Mouse (Mus musculus): Measurements from ENCODE around the gene Ptprc. TPM values are rescaled to one million over a fixed set of nuclear protein-coding genes. Genes with fewer than 3 reads are reported as not detected.

Ptprc gene
- polyA plus RNA-seq, 1 experiment from 2014 or later, result 3.3 TPM

DNA sequence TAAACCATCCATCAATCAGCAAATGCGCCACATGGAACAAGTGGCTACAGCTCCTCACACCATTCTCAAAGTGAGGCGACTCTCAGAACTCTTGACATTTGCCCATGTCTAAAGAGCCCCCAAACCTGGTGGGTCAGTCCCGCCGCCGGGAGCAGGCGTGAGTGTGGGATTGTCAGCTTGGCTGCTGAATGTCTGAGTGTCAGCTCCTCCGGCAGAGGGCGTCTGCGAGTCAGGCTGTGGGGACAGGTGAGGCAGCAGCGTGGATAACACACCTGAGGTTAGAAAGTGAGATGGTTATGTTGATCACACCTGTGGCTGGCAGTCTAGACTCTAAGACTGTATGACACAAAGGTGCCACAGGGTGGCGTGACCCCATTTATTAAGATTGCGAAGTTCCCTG, 55.6 kb downstream of the Ptprc start:
- Histone ChIP-seq H3K9ac (ENCODE audit: low read depth, low read length) (no peak overlapping the region), H3K4me3 (ENCODE audit: low read depth, low read length) (no peak overlapping the region), H3K27me3 (replicated peaks; ENCODE audit: control insufficient read depth, insufficient read depth, low read length) (no peaks in the 10 kb centered on the region), H3K4me1 (replicated peaks; ENCODE audit: control insufficient read depth, insufficient read depth, low read length) (no peaks in the 10 kb centered on the region), H3K4me2 (replicated peaks; ENCODE audit: low read depth) (no peak overlapping the region), H3K27ac (ENCODE audit: low read depth, low read length) (no peak overlapping the region), H3K9me3 (ENCODE audit: control insufficient read depth) (no peaks in the 10 kb centered on the region), H3K36me3 (ENCODE audit: control insufficient read depth, insufficient read depth) (no peaks in the 10 kb centered on the region)
- peak; percentile 32; the same call in 1 of the 2 replicates for TF ChIP-seq CTCF (IDR thresholded peaks at IDR 0.05; ENCODE audit: low read depth)
- no peak for ATAC-seq
- WGBS, result 51% methylated on average over 12 of the region's 12 CpGs

DNA sequence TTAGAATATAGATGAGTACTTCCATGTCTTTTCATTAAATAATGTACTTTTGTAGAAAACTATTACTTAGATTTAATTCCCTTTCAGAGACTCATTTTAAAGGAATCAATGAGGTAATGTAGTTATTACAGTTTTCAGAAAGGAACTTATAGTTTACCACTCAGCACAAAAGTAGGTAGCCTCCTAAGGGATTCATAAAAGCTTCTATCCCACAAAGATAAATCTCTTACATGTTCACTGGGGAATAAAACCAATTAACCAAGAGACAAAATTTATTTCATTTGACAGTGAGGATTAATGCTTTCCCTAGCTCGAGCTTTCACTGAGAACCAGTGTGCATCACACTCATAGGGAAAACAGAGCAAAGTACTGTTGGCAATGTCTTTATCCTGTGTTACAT, 82.3 kb downstream of the Ptprc start:
- Histone ChIP-seq H3K9ac (ENCODE audit: low read depth, low read length) (no peak overlapping the region), H3K4me2 (replicated peaks; ENCODE audit: low read depth) (no peak overlapping the region), H3K9me3 (ENCODE audit: control insufficient read depth) (no peaks in the 10 kb centered on the region), H3K36me3 (ENCODE audit: control insufficient read depth, insufficient read depth) (no peaks in the 10 kb centered on the region), H3K4me3 (ENCODE audit: low read depth, low read length) (no peak overlapping the region), H3K27me3 (replicated peaks; ENCODE audit: control insufficient read depth, insufficient read depth, low read length) (no peaks in the 10 kb centered on the region), H3K4me1 (replicated peaks; ENCODE audit: control insufficient read depth, insufficient read depth, low read length) (no peaks in the 10 kb centered on the region), H3K27ac (ENCODE audit: low read depth, low read length) (no peak overlapping the region)
- TF ChIP-seq CTCF (IDR thresholded peaks at IDR 0.05; ENCODE audit: low read depth), result no peak
- 67% methylated on average over 1 of the region's 1 CpGs for WGBS
- no peak for ATAC-seq

DNA sequence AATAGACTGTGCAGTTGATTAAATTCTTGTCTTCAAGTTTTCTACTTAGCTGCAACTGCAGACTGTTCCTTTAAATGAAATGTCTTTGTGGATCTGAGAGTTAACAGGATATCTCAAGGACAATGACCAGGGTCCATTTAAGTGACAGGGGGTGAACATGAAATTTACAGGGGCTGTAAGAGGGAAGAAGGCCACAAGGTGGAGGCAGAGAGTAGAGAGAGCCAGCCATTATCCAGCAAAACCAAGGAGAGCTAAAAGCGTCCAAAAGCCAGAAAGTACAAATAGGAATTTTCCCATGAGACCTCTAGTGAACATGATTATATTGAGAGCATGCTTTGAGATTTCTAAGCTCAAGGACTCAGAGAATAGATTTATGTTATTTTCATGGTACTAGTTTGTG, 89.7 kb downstream of the Ptprc start:
- H3K9me3 ChIP-seq (ENCODE audit: control insufficient read depth), result no peaks in the 10 kb centered on the region
- WGBS, result 24% methylated on average over 1 of the region's 1 CpGs
- H3K4me3 ChIP-seq (ENCODE audit: low read depth, low read length), result no peak overlapping the region
- no peaks in the 10 kb centered on the region for H3K36me3 ChIP-seq (ENCODE audit: control insufficient read depth, insufficient read depth)
- H3K9ac ChIP-seq (ENCODE audit: low read depth, low read length), result no peak overlapping the region
- H3K27me3 ChIP-seq (replicated peaks; ENCODE audit: control insufficient read depth, insufficient read depth, low read length), result no peaks in the 10 kb centered on the region
- no peaks in the 10 kb centered on the region for H3K4me1 ChIP-seq (replicated peaks; ENCODE audit: control insufficient read depth, insufficient read depth, low read length)
- no peak overlapping the region for H3K27ac ChIP-seq (ENCODE audit: low read depth, low read length)
- TF ChIP-seq CTCF (IDR thresholded peaks at IDR 0.05; ENCODE audit: low read depth), result peak; percentile 73
- no peak for ATAC-seq
- H3K4me2 ChIP-seq (replicated peaks; ENCODE audit: low read depth), result no peak overlapping the region

DNA sequence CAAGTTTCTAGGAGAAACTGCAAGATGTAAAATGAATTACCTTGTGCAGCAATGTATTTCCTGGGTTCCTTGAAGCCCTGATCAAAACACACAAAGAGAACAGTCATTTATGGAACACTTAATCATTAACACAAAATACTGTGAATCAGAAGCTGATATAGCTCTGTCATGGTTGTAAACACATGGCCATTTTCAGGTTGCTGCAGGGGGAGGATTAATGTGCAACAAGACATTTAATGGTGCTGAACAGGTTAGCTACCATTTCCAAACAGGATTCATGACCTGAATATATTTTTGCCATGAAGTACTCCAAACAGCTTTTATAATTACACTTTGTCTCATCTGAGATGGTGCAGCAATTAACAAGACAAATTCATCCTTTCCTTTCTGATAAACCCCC, 91.8 kb downstream of the Ptprc start:
- H3K4me2 ChIP-seq (replicated peaks; ENCODE audit: low read depth), result no peak overlapping the region
- no peaks in the 10 kb centered on the region for H3K36me3 ChIP-seq (ENCODE audit: control insufficient read depth, insufficient read depth)
- H3K9ac ChIP-seq (ENCODE audit: low read depth, low read length), result no peak overlapping the region
- no peak overlapping the region for H3K4me3 ChIP-seq (ENCODE audit: low read depth, low read length)
- no peaks in the 10 kb centered on the region for H3K27me3 ChIP-seq (replicated peaks; ENCODE audit: control insufficient read depth, insufficient read depth, low read length)
- no peak overlapping the region for H3K27ac ChIP-seq (ENCODE audit: low read depth, low read length)
- H3K4me1 ChIP-seq (replicated peaks; ENCODE audit: control insufficient read depth, insufficient read depth, low read length), result no peaks in the 10 kb centered on the region
- no peak for ATAC-seq
- no peak for TF ChIP-seq CTCF (IDR thresholded peaks at IDR 0.05; ENCODE audit: low read depth)
- no peaks in the 10 kb centered on the region for H3K9me3 ChIP-seq (ENCODE audit: control insufficient read depth)

DNA sequence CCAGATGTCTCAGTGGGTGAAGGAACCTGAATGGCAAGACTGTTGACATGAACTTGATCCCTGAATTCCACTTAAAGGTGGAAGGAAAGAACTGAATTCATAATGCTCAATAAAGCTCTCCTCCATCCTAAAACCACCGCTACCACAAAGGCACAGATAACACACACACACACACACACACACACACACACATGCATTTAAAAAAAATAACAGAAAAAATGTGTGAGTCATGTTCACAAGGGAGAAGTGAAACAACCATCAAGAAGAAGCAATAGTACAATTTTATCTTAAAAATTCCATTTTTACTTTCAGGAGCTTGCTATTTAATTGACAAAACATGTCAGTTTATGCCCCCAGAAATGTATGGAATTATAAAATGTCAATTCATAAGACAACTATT, 95.2 kb downstream of the Ptprc start:
- Histone ChIP-seq H3K27ac (ENCODE audit: low read depth, low read length) (no peak overlapping the region), H3K4me2 (replicated peaks; ENCODE audit: low read depth) (no peak overlapping the region), H3K36me3 (ENCODE audit: control insufficient read depth, insufficient read depth) (no peaks in the 10 kb centered on the region), H3K27me3 (replicated peaks; ENCODE audit: control insufficient read depth, insufficient read depth, low read length) (no peaks in the 10 kb centered on the region), H3K9ac (ENCODE audit: low read depth, low read length) (no peak overlapping the region), H3K4me3 (ENCODE audit: low read depth, low read length) (no peak overlapping the region), H3K4me1 (replicated peaks; ENCODE audit: control insufficient read depth, insufficient read depth, low read length) (no peaks in the 10 kb centered on the region), H3K9me3 (ENCODE audit: control insufficient read depth) (no peaks in the 10 kb centered on the region)
- no peak for TF ChIP-seq CTCF (IDR thresholded peaks at IDR 0.05; ENCODE audit: low read depth)
- no peak for ATAC-seq
- 93% methylated on average over 1 of the region's 1 CpGs for WGBS

DNA sequence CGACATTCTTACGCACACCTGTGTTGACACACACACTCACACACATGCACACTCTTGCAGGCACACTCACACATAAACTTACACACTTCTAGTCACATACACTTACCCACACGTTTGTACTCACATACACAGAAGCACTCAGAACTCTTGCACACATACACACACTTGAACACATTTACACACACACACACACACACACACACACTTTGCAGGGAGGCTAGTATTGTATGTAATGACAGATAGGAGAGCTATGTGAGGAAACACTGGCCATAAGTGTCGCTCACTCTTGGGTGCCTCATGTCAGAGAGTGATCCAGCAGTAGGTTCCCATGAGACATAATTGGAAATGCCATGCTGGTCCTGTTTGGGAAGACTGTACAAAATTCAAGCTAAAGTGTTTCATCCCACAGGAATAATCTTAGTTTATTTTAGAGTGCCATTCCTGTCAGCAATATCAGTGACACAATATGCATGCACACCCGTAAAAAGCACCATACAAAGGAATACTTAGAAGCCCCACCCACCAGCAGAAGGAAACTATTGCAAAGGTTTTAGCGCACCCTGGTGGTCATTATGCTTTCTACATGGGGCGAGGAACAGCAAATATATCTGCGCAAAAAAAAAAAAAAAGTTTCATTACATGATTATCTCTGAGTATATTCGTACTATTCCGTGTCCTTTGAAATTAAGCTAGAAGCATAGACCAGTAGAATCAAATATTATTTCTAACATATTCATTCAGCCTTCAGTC, 131.1 kb downstream of the Ptprc start:
- Histone ChIP-seq H3K4me2 (replicated peaks; ENCODE audit: low read depth) (no peak overlapping the region), H3K4me1 (replicated peaks; ENCODE audit: control insufficient read depth, insufficient read depth, low read length) (no peaks in the 10 kb centered on the region), H3K9me3 (ENCODE audit: control insufficient read depth) (no peaks in the 10 kb centered on the region), H3K4me3 (ENCODE audit: low read depth, low read length) (no peak overlapping the region), H3K27ac (ENCODE audit: low read depth, low read length) (no peak overlapping the region), H3K27me3 (replicated peaks; ENCODE audit: control insufficient read depth, insufficient read depth, low read length) (no peaks in the 10 kb centered on the region), H3K9ac (ENCODE audit: low read depth, low read length) (no peak overlapping the region), H3K36me3 (ENCODE audit: control insufficient read depth, insufficient read depth) (no peaks in the 10 kb centered on the region)
- 36% methylated on average over 10 of the region's 10 CpGs for WGBS
- TF ChIP-seq CTCF (IDR thresholded peaks at IDR 0.05; ENCODE audit: low read depth), result peak; percentile 82
- peak; percentile 68 for ATAC-seq

All from intestine, postnatal 0 days (tissue).